In genomic region chr3:58267606-58268325, GRCm38 (mm10) we compare ENCODE assay signal across 15 mouse cellular contexts.
DNase-seq lines count a peak whose midpoint lies in the region; ATAC-seq and TF ChIP-seq lines count a peak whose summit lies in the region.
"Had no signal": no experiment of that assay in that cellular context is flagged by ENCODE, and none has a peak within 500 bp of the region (broad histone marks: within the 10 kb centered on the region; RNA-seq: fewer than 3 reads in every experiment).

No protein-coding gene starts in this region.

- no peaks in the 10 kb centered on the region for H3K79me2 ChIP-seq in liver, adult 2 months (ENCODE audit: control insufficient read depth, insufficient read depth, low read length)

- no peak overlapping the region for H3K9ac ChIP-seq in forebrain, embryonic 14.5 days (ENCODE audit: low read length)
- H3K9ac ChIP-seq in forebrain, embryonic 11.5 days (ENCODE audit: low read length) = no peak overlapping the region
- no peak overlapping the region for H3K9ac ChIP-seq in liver, adult 2 months (ENCODE audit: low read depth, low read length)
- no peak overlapping the region for H3K9ac ChIP-seq in liver, embryonic 11.5 days (ENCODE audit: low read depth, low read length)
- H3K9ac ChIP-seq in embryonic facial prominence, embryonic 15.5 days = no peak overlapping the region
- H3K9ac ChIP-seq: limb, embryonic 12.5 days; neural tube, embryonic 12.5 days had no signal

- 79% methylated on average over 14 of the region's 14 CpGs for WGBS in forebrain, embryonic 14.5 days
- WGBS in forebrain, embryonic 11.5 days = 82% methylated on average over 14 of the region's 14 CpGs
- WGBS in liver, adult 2 months = 62% methylated on average over 14 of the region's 14 CpGs
- WGBS in liver, embryonic 11.5 days = 80% methylated on average over 14 of the region's 14 CpGs
- 56% methylated on average over 14 of the region's 14 CpGs for WGBS in embryonic facial prominence, embryonic 15.5 days
- WGBS in thymus, adult 2 months = 91% methylated on average over 14 of the region's 14 CpGs

- peak; percentile 22 for DNase-seq in forebrain, embryonic 14.5 days (ENCODE audit: low spot score)
- no peak for DNase-seq in forebrain, embryonic 11.5 days (ENCODE audit: low spot score)
- DNase-seq in liver, adult 2 months (ENCODE audit: extremely low read depth, low read depth, low spot score) = peak; percentile 69
- no peak for DNase-seq in liver, embryonic 11.5 days (ENCODE audit: low spot score)
- DNase-seq in layer of hippocampus, postnatal 10 days (ENCODE audit: low spot score in 2 of 2) = peak; percentile 19 to 37
- no peak for DNase-seq in thymus, adult 2 months
- DNase-seq: cerebellum, adult 9-11 months; gastrocnemius, postnatal 25 days; heart, postnatal 10 days; kidney, adult 9 months had no signal

- H3K36me3 ChIP-seq in forebrain, embryonic 14.5 days (ENCODE audit: control insufficient read depth, insufficient read depth, low read length) = no peaks in the 10 kb centered on the region
- no peaks in the 10 kb centered on the region for H3K36me3 ChIP-seq in forebrain, embryonic 11.5 days (ENCODE audit: control insufficient read depth, insufficient read depth, low read length)
- no peaks in the 10 kb centered on the region for H3K36me3 ChIP-seq in liver, adult 2 months (ENCODE audit: control insufficient read depth, insufficient read depth, low read length)
- H3K36me3 ChIP-seq in liver, embryonic 11.5 days (ENCODE audit: control insufficient read depth, insufficient read depth, low read length) = no peaks in the 10 kb centered on the region
- no peaks in the 10 kb centered on the region for H3K36me3 ChIP-seq in embryonic facial prominence, embryonic 15.5 days
- no peaks in the 10 kb centered on the region for H3K36me3 ChIP-seq in thymus, adult 2 months (ENCODE audit: control insufficient read depth, insufficient read depth, low read length)
- H3K36me3 ChIP-seq: limb, embryonic 12.5 days; neural tube, embryonic 12.5 days had no signal

- no peaks in the 10 kb centered on the region for H3K27me3 ChIP-seq in forebrain, embryonic 14.5 days (replicated peaks; ENCODE audit: control insufficient read depth, insufficient read depth, low read length)
- no peaks in the 10 kb centered on the region for H3K27me3 ChIP-seq in forebrain, embryonic 11.5 days (ENCODE audit: control insufficient read depth, insufficient read depth, low read length)
- no peaks in the 10 kb centered on the region for H3K27me3 ChIP-seq in liver, adult 2 months (ENCODE audit: control insufficient read depth, insufficient read depth, low read length)
- no peaks in the 10 kb centered on the region for H3K27me3 ChIP-seq in liver, embryonic 11.5 days (replicated peaks; ENCODE audit: control insufficient read depth, insufficient read depth, low read length)
- no peaks in the 10 kb centered on the region for H3K27me3 ChIP-seq in embryonic facial prominence, embryonic 15.5 days
- H3K27me3 ChIP-seq in thymus, adult 2 months (ENCODE audit: control insufficient read depth, insufficient read depth, low read length) = no peaks in the 10 kb centered on the region
- H3K27me3 ChIP-seq: limb, embryonic 12.5 days; neural tube, embryonic 12.5 days had no signal

- TF ChIP-seq CTCF in liver, adult 2 months (IDR thresholded peaks at IDR 0.05; ENCODE audit: low read depth, low read length) = no peak
- TF ChIP-seq CTCF in thymus, adult 2 months (IDR thresholded peaks at IDR 0.05; ENCODE audit: borderline replicate concordance, control insufficient read depth, extremely low read depth, insufficient read depth, low read length, poor library complexity) = no peak

- no peak overlapping the region for H3K4me2 ChIP-seq in forebrain, embryonic 14.5 days (ENCODE audit: low read length)
- no peak overlapping the region for H3K4me2 ChIP-seq in forebrain, embryonic 11.5 days (ENCODE audit: low read depth, low read length, severe bottlenecking)
- no peak overlapping the region for H3K4me2 ChIP-seq in liver, embryonic 11.5 days
- no peak overlapping the region for H3K4me2 ChIP-seq in embryonic facial prominence, embryonic 15.5 days (replicated peaks)
- H3K4me2 ChIP-seq: limb, embryonic 12.5 days; neural tube, embryonic 12.5 days had no signal

- no peaks in the 10 kb centered on the region for H3K9me3 ChIP-seq in forebrain, embryonic 14.5 days (replicated peaks; ENCODE audit: control insufficient read depth, low read length)
- no peaks in the 10 kb centered on the region for H3K9me3 ChIP-seq in forebrain, embryonic 11.5 days (ENCODE audit: control insufficient read depth, low read length)
- H3K9me3 ChIP-seq in liver, embryonic 11.5 days (ENCODE audit: control insufficient read depth, low read length) = no peaks in the 10 kb centered on the region
- H3K9me3 ChIP-seq in embryonic facial prominence, embryonic 15.5 days (replicated peaks) = no peaks in the 10 kb centered on the region
- H3K9me3 ChIP-seq: limb, embryonic 12.5 days; neural tube, embryonic 12.5 days had no signal

- TF ChIP-seq POLR2A in liver, adult 2 months (IDR thresholded peaks at IDR 0.05; ENCODE audit: extremely low read depth, insufficient read depth, low read length) = no peak
- TF ChIP-seq POLR2A in thymus, adult 2 months (IDR thresholded peaks at IDR 0.05; ENCODE audit: control insufficient read depth, extremely low read depth, insufficient read depth, low read length, poor library complexity) = no peak

- peak; percentile 40; the same call in 1 of the 2 replicates for ATAC-seq in forebrain, embryonic 14.5 days
- no peak for ATAC-seq in forebrain, embryonic 11.5 days (replicated peaks; ENCODE audit: low FRiP score)
- no peak for ATAC-seq in liver, embryonic 11.5 days (replicated peaks; ENCODE audit: low FRiP score)
- 0 out of 2 replicates have a peak, but pooled peaks have one; percentile 24 for ATAC-seq in embryonic facial prominence, embryonic 15.5 days (ENCODE audit: insufficient number of reproducible peaks, low FRiP score, low TSS enrichment, low read depth)
- no peak for ATAC-seq in monocyte, adult 5-6 weeks (replicated peaks; ENCODE audit: insufficient number of reproducible peaks, low FRiP score, low TSS enrichment, poor library complexity, severe bottlenecking)
- ATAC-seq: lung, postnatal 0 days had no signal

- no peaks in the 10 kb centered on the region for H3K4me1 ChIP-seq in forebrain, embryonic 14.5 days (ENCODE audit: control insufficient read depth, insufficient read depth, low read length)
- no peaks in the 10 kb centered on the region for H3K4me1 ChIP-seq in forebrain, embryonic 11.5 days (replicated peaks; ENCODE audit: control insufficient read depth, insufficient read depth, low read length)
- H3K4me1 ChIP-seq in liver, adult 2 months (ENCODE audit: control insufficient read depth, insufficient read depth, low read length) = no peaks in the 10 kb centered on the region
- H3K4me1 ChIP-seq in liver, embryonic 11.5 days (replicated peaks; ENCODE audit: control insufficient read depth, insufficient read depth, low read length) = no peaks in the 10 kb centered on the region
- no peaks in the 10 kb centered on the region for H3K4me1 ChIP-seq in embryonic facial prominence, embryonic 15.5 days
- no peaks in the 10 kb centered on the region for H3K4me1 ChIP-seq in thymus, adult 2 months (replicated peaks; ENCODE audit: control insufficient read depth, insufficient read depth, low read length)
- H3K4me1 ChIP-seq: limb, embryonic 12.5 days; neural tube, embryonic 12.5 days had no signal

- H3K27ac ChIP-seq in forebrain, embryonic 14.5 days (ENCODE audit: low read depth, low read length) = no peak overlapping the region
- no peak overlapping the region for H3K27ac ChIP-seq in forebrain, embryonic 11.5 days (ENCODE audit: low read depth, low read length)
- H3K27ac ChIP-seq in liver, adult 2 months (replicated peaks; ENCODE audit: insufficient read depth, low read depth, low read length) = no peak overlapping the region
- H3K27ac ChIP-seq in liver, embryonic 11.5 days (ENCODE audit: low read depth, low read length) = no peak overlapping the region
- no peak overlapping the region for H3K27ac ChIP-seq in embryonic facial prominence, embryonic 15.5 days (replicated peaks)
- no peak overlapping the region for H3K27ac ChIP-seq in thymus, adult 2 months (ENCODE audit: control insufficient read depth, insufficient read depth, low read length)
- H3K27ac ChIP-seq: limb, embryonic 12.5 days; neural tube, embryonic 12.5 days had no signal

- no peak overlapping the region for H3K4me3 ChIP-seq in forebrain, embryonic 14.5 days (ENCODE audit: low read depth, low read length)
- no peak overlapping the region for H3K4me3 ChIP-seq in forebrain, embryonic 11.5 days (ENCODE audit: low read depth, low read length)
- no peak overlapping the region for H3K4me3 ChIP-seq in liver, adult 2 months (ENCODE audit: insufficient read depth, low read depth, low read length)
- no peak overlapping the region for H3K4me3 ChIP-seq in liver, embryonic 11.5 days (ENCODE audit: low read depth, low read length)
- H3K4me3 ChIP-seq in embryonic facial prominence, embryonic 15.5 days (replicated peaks) = no peak overlapping the region
- H3K4me3 ChIP-seq in thymus, adult 2 months (ENCODE audit: control insufficient read depth, insufficient read depth, low read length) = no peak overlapping the region
- H3K4me3 ChIP-seq: limb, embryonic 12.5 days; neural tube, embryonic 12.5 days had no signal

Comparison
In these comparisons a context has a peak if more than half of its experiments do, and no peak if none do; other contexts are left out.
1. ATAC-seq: peak in forebrain, embryonic 14.5 days (single experiment) and embryonic facial prominence, embryonic 15.5 days (single experiment); none in forebrain, embryonic 11.5 days (single experiment), liver, embryonic 11.5 days (single experiment) and monocyte, adult 5-6 weeks (single experiment).
2. DNase-seq: peak in forebrain, embryonic 14.5 days (single experiment), liver, adult 2 months (single experiment) and layer of hippocampus, postnatal 10 days (2 of 2); none in forebrain, embryonic 11.5 days (single experiment), liver, embryonic 11.5 days (single experiment) and thymus, adult 2 months (single experiment).